Mouse (Mus musculus): Measurements from ENCODE around the gene Gm815.

GRCm38 (mm10) chr19:26863662-26864061 is 22.0 kb upstream of the Gm815 start:
- TF ChIP-seq POLR2A (IDR thresholded peaks at IDR 0.05; ENCODE audit: borderline replicate concordance, insufficient read depth, low read length) (no peak), CTCF (IDR thresholded peaks at IDR 0.05; ENCODE audit: borderline replicate concordance, insufficient read depth, low read depth, low read length) (no peak)

Data from cerebellum, adult 2 months (tissue).